Mouse (Mus musculus): ENCODE measurements around the gene Pdpk1. TPM values are rescaled to one million over a fixed set of nuclear protein-coding genes. Genes with fewer than 3 reads are reported as not detected.

Pdpk1 gene
- total RNA-seq, 2 experiments from 2014 or later: 32.4 to 34.7 TPM

GRCm38 (mm10) chr17:24049008-24049407 lies 101.7 kb downstream of the Pdpk1 start:
- no peak for ATAC-seq (replicated peaks; ENCODE audit: poor library complexity, severe bottlenecking)

DNA sequence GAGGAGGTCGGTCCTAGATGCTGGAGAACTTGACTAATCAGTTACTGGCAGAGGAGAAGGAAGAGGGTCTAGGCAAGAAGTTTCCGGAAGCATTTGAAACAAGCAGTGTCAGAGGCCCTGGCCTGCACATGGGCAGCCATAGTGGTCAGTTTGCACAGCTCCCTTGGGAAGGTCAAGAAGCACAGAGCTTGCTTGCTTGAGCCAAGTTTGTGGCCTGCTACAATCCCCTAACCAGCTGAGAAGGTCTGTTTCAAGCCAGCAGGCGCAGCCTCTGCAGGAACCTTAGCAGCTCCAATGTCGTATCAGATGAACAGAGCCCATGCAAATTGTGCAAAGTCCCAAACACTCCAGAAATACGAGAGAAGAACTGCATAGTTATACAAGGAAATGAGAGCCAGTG lies 102.7 kb downstream of the Pdpk1 start:
- ATAC-seq (replicated peaks; ENCODE audit: poor library complexity, severe bottlenecking): no peak

DNA sequence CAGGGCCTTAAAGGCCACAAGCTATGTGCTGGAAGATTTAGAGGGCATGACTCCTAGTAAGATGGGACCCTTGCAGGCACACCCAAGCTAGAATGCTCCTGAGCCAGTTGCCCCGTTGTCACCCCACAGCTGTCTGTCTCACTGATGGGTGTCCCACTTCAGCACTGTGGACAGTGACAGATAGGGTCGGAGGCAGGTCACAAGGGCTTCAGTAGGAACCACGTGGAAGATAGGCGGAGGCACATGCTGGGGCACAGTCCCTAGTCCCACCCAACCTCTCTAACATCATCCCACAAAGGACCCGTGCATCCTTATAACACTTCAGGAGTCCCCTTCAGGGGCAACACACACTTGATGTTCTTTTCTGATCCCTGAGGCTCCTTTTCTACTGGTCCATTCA lies 104.7 kb downstream of the Pdpk1 start:
- no peak; the same call in 1 of the 2 replicates for ATAC-seq (replicated peaks; ENCODE audit: poor library complexity, severe bottlenecking)

DNA sequence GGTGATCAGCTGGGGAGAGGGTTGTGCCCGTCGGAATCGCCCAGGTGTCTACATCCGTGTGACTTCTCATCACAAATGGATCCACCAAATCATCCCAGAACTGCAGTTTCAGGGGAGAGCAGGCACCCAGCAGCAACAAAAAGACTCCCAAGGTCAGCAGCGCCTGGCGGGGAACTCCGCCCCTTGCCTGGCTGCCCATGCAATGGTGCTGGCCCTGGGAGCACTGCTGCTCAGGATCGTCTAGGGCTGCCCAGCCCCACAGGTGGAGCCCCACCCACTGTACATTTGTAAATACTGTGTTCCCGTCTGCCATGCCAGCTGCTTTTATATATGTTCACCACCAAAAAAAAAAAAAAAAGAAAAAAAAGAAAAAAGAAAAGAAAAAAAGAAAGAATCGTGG lies 105.1 kb downstream of the Pdpk1 start:
- ATAC-seq (replicated peaks; ENCODE audit: poor library complexity, severe bottlenecking): no peak

DNA sequence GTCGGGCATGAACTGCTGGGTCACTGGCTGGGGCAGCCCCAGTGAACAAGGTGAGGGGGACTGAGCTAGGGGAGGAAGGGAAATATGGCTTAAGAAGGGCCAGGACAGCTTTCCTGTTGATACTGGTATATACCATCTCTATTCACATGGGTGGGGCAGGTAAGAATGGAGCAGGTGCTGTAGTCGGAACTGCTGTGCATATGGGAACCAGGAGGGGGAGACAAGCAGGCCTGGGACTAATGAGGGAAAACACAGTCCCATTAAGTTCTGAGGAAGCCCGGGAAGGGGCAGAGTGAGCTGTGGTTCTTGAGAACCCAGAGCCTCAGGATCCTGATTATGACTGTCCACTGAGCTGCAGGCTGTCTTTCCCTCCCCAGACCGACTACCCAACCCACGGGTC lies 106.2 kb downstream of the Pdpk1 start:
- no peak for ATAC-seq (replicated peaks; ENCODE audit: poor library complexity, severe bottlenecking)

DNA sequence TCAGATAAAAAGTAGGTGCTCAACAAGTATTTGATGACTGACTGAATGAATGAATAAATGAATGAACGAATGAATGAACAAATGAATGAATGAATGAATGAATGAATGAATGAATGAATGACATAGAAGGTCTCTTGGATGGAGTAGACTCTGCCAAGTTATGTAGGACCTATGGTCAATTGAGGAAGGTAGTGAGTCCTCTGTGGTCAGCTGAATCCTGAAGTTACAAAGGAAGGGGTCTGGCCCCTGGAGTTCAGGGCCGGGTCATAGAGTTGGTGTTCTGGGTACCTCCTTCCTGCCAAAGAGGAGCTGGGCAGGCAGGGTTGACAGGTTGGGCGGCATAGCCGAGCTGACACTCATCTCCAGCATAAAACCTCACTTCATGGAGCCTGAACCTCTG lies 112.9 kb downstream of the Pdpk1 start, which contains the start of gene Prss27:
Prss27 (plus strand) TSS at position 301 of the 400 bp plus-strand sequence.
- no peak for ATAC-seq (replicated peaks; ENCODE audit: poor library complexity, severe bottlenecking)

GRCm38 (mm10) chr17:24037360-24037759 lies 113.4 kb downstream of the Pdpk1 start:
- peak; percentile 64 for ATAC-seq (replicated peaks; ENCODE audit: poor library complexity, severe bottlenecking)

- peak; percentile 43 for ATAC-seq (replicated peaks; ENCODE audit: poor library complexity, severe bottlenecking)
Observed at GRCm38 (mm10) chr17:24036954-24037353, 113.8 kb downstream of the Pdpk1 start.

DNA sequence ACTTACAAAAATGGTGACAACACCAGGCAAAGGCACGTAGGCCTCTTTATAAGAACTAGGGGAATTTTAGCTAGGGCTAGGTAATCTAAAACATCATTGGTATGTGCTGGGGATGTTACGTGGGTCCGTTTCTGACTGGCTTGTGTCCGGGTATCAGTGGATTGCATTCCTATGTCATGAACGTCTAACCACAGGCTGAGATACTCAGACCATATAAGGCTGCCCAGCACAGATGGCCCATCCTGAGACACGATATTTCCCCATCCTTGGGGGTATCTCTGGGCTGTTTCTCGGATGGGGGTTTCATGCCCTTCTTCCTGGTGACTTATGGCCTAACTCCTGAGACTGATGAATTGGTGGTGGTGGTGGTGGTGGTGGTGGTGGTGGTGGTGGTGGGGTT lies 115.6 kb downstream of the Pdpk1 start:
- ATAC-seq (replicated peaks; ENCODE audit: poor library complexity, severe bottlenecking): no peak

DNA sequence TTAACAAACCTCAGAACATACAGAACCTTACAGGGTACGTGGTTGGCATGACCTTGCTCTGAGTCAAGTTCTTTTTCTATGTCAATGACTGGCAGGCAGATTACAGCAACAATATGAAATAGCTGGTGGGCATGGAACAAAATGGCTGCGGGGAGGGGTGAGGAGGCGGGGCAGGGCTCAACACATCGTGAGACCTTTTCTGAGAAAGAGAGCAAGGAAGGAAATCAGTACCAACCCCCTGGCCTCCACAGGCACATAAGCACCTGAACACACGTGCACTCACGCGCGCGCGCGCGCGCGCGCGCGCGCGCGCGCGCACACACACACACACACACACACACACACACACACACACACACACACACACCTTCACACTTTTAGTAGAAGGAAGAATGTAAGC lies 120.2 kb downstream of the Pdpk1 start:
- ATAC-seq (replicated peaks; ENCODE audit: poor library complexity, severe bottlenecking): no peak

DNA sequence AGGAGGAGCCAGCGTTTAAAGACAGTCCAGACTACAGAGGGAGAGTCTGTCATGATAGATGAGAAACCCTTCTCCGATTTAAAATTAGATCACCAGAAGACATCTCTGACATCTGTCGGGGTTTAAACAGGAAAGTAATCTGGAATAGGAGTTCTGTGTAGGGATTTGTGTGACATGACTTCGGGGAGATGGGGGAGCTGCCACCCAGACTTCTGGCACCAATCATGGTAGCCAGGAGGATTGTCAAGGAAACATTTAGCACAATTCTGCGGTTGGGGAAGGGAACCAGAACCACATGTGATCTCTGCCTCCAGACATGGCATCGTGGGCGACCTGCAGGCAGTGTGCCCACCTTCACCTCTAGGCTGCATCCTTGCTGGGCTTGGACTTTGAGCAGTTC lies 121.2 kb downstream of the Pdpk1 start:
- ATAC-seq (replicated peaks; ENCODE audit: poor library complexity, severe bottlenecking): no peak

Other genes starting within 250 kb of the Pdpk1 start
- gene Dcpp3, start 233.5 kb downstream of the Pdpk1 start, total RNA-seq (2014; fragmentation: Nextera tagmentation): not detected in 2 replicates
- not detected in 2 replicates for gene Dcpp3, start 233.5 kb downstream of the Pdpk1 start, total RNA-seq (2017)
- not detected in 2 replicates for gene Sbp, start 209.3 kb downstream of the Pdpk1 start, total RNA-seq (2014; fragmentation: Nextera tagmentation)
- gene Sbp, start 209.3 kb downstream of the Pdpk1 start, total RNA-seq (2017): not detected in 2 replicates
- gene Sbpl, start 195.7 kb downstream of the Pdpk1 start, total RNA-seq (2014; fragmentation: Nextera tagmentation): not detected in 2 replicates
- gene Sbpl, start 195.7 kb downstream of the Pdpk1 start, total RNA-seq (2017): not detected in 2 replicates
- not detected in 2 replicates for gene Prss30, start 170.4 kb downstream of the Pdpk1 start, total RNA-seq (2014; fragmentation: Nextera tagmentation)
- gene Prss30, start 170.4 kb downstream of the Pdpk1 start, total RNA-seq (2017): not detected in 2 replicates
- gene Prss22, start 152.8 kb downstream of the Pdpk1 start, total RNA-seq (2014; fragmentation: Nextera tagmentation): not detected in 2 replicates
- gene Prss22, start 152.8 kb downstream of the Pdpk1 start, total RNA-seq (2017): not detected in 2 replicates
- not detected in 2 replicates for gene Prss27, start 112.8 kb downstream of the Pdpk1 start, total RNA-seq (2014; fragmentation: Nextera tagmentation)
- gene Prss27, start 112.8 kb downstream of the Pdpk1 start, total RNA-seq (2017): not detected in 2 replicates
- 13.5 and 19.1 TPM in 2 replicates for gene Kctd5, start 77.4 kb downstream of the Pdpk1 start, total RNA-seq (2014; fragmentation: Nextera tagmentation)
- 19.7 and 20.1 TPM in 2 replicates for gene Kctd5, start 77.4 kb downstream of the Pdpk1 start, total RNA-seq (2017)
- 60.4 and 63.2 TPM in 2 replicates for gene Amdhd2, start 12.8 kb upstream of the Pdpk1 start, total RNA-seq (2014; fragmentation: Nextera tagmentation)
- gene Amdhd2, start 12.8 kb upstream of the Pdpk1 start, total RNA-seq (2017): 54.4 and 66.4 TPM in 2 replicates
- 422 and 477 TPM in 2 replicates for gene Atp6v0c, start 18.8 kb upstream of the Pdpk1 start, total RNA-seq (2014; fragmentation: Nextera tagmentation)
- gene Atp6v0c, start 18.8 kb upstream of the Pdpk1 start, total RNA-seq (2017): 134 and 143 TPM in 2 replicates
- 12.4 and 27.9 TPM in 2 replicates for gene Tbc1d24, start 54.6 kb upstream of the Pdpk1 start, total RNA-seq (2014; fragmentation: Nextera tagmentation)
- gene Tbc1d24, start 54.6 kb upstream of the Pdpk1 start, total RNA-seq (2017): 4.8 and 6.4 TPM in 2 replicates
- gene Ntn3, start 58.6 kb upstream of the Pdpk1 start, total RNA-seq (2014; fragmentation: Nextera tagmentation): 0.11 TPM in 1 of 2 replicates, not detected in the other
- gene Ntn3, start 58.6 kb upstream of the Pdpk1 start, total RNA-seq (2017): 0.04 TPM in 1 of 2 replicates, not detected in the other
- gene Tedc2, start 69.9 kb upstream of the Pdpk1 start, total RNA-seq (2014; fragmentation: Nextera tagmentation): 11.3 and 13.8 TPM in 2 replicates
- 17.0 and 19.5 TPM in 2 replicates for gene Tedc2, start 69.9 kb upstream of the Pdpk1 start, total RNA-seq (2017)
- 6.1 and 18.3 TPM in 2 replicates for gene Ccnf, start 100.6 kb upstream of the Pdpk1 start, total RNA-seq (2014; fragmentation: Nextera tagmentation)
- 22.7 and 24.1 TPM in 2 replicates for gene Ccnf, start 100.6 kb upstream of the Pdpk1 start, total RNA-seq (2017)
- not detected in 2 replicates for gene Abca17, start 200.1 kb upstream of the Pdpk1 start, total RNA-seq (2014; fragmentation: Nextera tagmentation)
- not detected in 2 replicates for gene Abca17, start 200.1 kb upstream of the Pdpk1 start, total RNA-seq (2017)
- 21.8 and 26.5 TPM in 2 replicates for gene Abca3, start 201.0 kb upstream of the Pdpk1 start, total RNA-seq (2014; fragmentation: Nextera tagmentation)
- 9.4 and 10.0 TPM in 2 replicates for gene Abca3, start 201.0 kb upstream of the Pdpk1 start, total RNA-seq (2017)